Mouse (Mus musculus) thymus, adult 2 months (tissue): Measurements from ENCODE around the gene Gm9936.

ENCODE experiments used
- CTCF ChIP-seq: fragments of 200-500 bp; IDR thresholded peaks from 2 replicates; pipeline ENCODE4 v1.5.1; 2012; ENCODE audit warnings: mild to moderate bottlenecking, control low read depth, low read length, moderate library complexity, borderline replicate concordance; ENCODE audit not compliant: control insufficient read depth, poor library complexity, insufficient read depth; ENCODE audit errors: extremely low read depth
- POLR2A ChIP-seq: fragments of 200-500 bp; IDR thresholded peaks from 2 replicates; pipeline ENCODE4 v1.6.1; 2012; ENCODE audit warnings: mild to moderate bottlenecking, low read length, control low read depth, moderate library complexity; ENCODE audit not compliant: control insufficient read depth, poor library complexity, insufficient read depth; ENCODE audit errors: extremely low read depth

DNA sequence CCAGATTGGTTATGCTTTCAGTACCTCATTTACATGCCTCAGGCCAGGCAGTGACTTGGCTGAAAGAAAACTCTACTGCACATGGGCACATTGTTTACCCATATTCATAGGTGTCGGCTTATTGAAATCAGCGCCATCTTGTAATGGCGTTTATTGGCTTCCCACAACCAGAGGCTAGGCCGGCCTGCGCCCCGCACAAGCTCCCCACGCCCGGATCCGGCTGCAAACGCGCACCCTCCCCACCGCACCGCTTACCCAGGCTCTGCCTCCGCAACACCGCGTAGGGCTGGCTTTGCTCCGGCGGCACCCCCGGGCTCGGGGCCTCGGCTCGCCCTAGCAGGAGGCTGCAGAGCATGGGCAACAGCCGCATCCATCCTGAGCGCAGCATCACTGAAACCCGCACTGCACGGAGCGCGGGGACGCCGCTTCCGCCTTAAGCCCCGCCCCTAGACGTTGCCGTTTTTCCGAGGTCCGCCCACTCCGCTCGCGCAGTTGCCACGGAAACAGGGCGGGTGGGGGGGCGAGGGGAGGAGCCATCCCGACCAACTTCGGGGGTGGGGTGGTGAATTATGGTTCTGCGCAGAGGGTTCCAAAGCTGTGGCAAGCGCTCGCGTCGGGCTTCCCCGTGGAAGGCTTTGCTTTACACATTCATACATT is 44.8 kb downstream of the Gm9936 start:
- TF ChIP-seq CTCF, result no peak
- peak; percentile 62 for TF ChIP-seq POLR2A
